Mouse (Mus musculus) gastrocnemius, postnatal 14 days (tissue): Measurements from ENCODE around the gene Slc25a44. TPM values are rescaled to one million over a fixed set of nuclear protein-coding genes. Genes with fewer than 3 reads are reported as not detected.
"Not testable (repeated sequence)": the region's sequence is repeated elsewhere in the genome, so short reads cannot be mapped to it uniquely, and the experiment has no call there.

Experiments used
- DNase-seq: peaks from one replicate; pipeline ENCODE4 v3.0.0; 2021; ENCODE audit warnings: mixed read lengths
- intact Hi-C: fragments of 180-260 bp; cut with DNase I; formaldehyde crosslinking; loops from one replicate; pipeline ENCODE4 v1.15.1; 2025; ENCODE audit warnings: low total_unique reads
- total RNA-seq, 2 experiments: library from RNA; stranded (reverse); gene quantifications; 2 replicates each; pipeline ENCODE4 v1.2.3; 2021

The Slc25a44 gene
- total RNA-seq, 2 experiments from 2014 or later: 11.4 to 11.9 TPM

- no peak for DNase-seq
- intact Hi-C loops: no loop called here
Measured at GRCm38 (mm10) chr3:88422020-88422720, 2.8 kb downstream of the Slc25a44 start.

DNA sequence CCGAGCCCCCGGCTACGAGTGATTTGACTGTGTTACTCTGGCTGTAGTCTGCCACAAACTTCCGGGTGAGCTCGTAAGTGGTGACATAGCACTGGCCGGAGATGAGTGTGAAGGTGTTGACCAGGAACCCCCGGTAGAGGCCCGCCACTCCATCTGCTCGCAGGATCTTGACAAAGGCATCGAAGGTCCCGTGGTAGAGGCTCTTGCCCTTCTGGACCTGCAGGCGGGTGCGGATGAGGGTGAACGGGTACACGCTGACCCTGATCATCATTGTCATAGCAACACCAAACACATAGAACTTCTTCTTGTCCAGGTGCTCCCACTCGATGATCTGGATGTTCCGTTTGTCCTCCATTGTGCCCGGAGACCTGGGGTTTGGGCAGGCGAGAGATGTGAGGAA is 4.2 kb downstream of the Slc25a44 start:
- DNase-seq: no peak

GRCm38 (mm10) chr3:88418016-88418415 is 6.9 kb downstream of the Slc25a44 start:
- DNase-seq: no peak
- intact Hi-C loops: no loop called here

More for the DNA sequence above, 4.2 kb downstream of the Slc25a44 start:
- intact Hi-C loops: no loop called here

GRCm38 (mm10) chr3:88415668-88416067 is 9.3 kb downstream of the Slc25a44 start:
- DNase-seq: no peak
- intact Hi-C loops: no loop called here

DNA sequence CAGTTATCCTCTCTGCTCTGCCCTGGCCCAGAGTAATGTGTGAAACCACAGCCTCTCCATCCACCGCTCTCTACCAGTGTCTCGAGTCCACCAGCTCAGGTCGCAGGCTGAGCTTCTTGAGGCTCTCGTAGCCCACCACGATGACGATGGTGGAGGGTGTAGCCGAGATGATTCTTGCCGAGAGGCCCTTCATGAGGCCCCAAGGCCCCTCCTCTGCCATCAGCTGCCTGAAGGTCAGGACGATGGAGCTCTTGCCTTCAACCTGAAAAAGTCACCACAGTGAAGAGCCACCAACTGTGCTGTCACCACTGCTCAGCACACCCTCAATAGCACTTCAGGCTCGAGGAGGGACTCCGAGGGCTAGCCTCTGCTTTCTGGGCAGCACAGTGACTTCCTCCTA is 12.3 kb downstream of the Slc25a44 start:
- intact Hi-C loops: no loop called here
- DNase-seq: no peak

GRCm38 (mm10) chr3:88411681-88412080 is 13.3 kb downstream of the Slc25a44 start:
- no peak for DNase-seq

DNA sequence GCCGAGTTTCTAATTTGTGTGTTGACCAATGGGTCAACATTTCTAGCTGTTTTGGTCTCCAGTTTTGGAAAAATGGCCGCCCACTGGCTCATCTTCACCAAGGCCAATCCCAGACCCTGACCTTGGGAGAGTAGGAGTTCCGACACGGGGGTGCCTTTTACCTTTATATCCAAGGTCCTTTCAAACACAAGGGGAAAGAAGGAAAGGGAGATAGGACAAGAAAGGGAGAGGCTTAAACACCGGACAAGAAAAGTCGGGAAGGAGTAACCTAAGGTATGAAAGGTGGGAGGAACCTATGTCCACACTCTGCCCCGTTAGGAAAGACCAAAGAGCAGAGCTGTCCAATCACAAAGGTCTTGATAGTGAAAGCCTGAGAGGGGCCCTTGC is 14.3 kb downstream of the Slc25a44 start:
- intact Hi-C loops: no loop called here
- DNase-seq: no peak

More at GRCm38 (mm10) chr3:88411681-88412080, 13.3 kb downstream of the Slc25a44 start:
- intact Hi-C loops: no loop called here

GRCm38 (mm10) chr3:88409741-88410644 is 14.9 kb downstream of the Slc25a44 start, which contains the start of gene Pmf1:
Pmf1 (minus strand) TSS chr3:88410331.
- peak; percentile 96 for DNase-seq
- intact Hi-C loops: loop anchor here (5.0 kb wide), 1 partner anchor 112 kb away; no protein-coding TSS in a partner anchor

DNA sequence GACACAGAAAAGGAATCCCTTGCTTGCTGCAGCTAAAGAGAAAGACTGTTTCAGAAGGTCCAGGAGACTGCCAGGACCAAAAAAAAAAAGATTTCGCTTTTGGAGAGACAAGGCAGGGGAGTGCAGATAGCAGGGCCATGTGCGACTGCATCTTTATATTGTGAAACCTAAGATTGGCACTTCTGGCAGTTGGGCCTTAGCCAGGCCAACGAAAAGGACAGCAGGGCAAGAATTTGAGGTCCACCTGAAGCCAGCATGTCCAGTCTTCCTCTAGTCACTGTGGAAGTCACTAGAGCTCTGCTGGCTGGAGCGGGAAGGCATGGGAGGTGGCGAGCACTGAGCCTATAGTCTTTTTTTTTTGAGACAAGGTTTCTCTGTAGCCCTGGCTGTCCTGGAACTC is 16.0 kb downstream of the Slc25a44 start:
- intact Hi-C loops: loop anchor here (5.0 kb wide), 1 partner anchor 113 kb away; no protein-coding TSS in a partner anchor
- no peak for DNase-seq

DNA sequence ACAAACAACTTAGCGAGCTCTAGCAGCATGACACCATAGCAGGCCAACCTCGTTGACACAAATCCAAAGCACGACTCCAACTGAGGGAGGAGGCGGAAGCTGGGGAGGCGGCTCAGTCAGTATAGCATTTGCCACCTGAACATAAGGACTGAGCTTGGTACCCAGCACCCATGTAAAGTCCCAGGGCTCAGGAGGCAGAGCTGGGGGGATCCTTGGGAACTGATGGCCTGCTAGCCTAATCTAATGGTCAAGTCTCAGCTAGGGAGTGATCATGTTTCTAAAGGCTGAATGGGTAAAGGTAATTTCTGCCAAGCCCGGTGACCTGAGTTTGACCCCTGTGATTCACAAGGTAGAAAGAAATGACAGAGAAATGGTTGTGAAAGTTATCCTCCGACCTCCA is 17.4 kb downstream of the Slc25a44 start:
- intact Hi-C loops: loop anchor here (2.0 to 5.0 kb wide), 2 partner anchors 61 to 115 kb away; no protein-coding TSS in a partner anchor
- no peak for DNase-seq

- intact Hi-C loops: loop anchor here (2.0 to 5.0 kb wide), 2 partner anchors 62 to 115 kb away; no protein-coding TSS in a partner anchor
- peak; percentile 53 for DNase-seq
Measured at GRCm38 (mm10) chr3:88407090-88407489, 17.8 kb downstream of the Slc25a44 start.

DNA sequence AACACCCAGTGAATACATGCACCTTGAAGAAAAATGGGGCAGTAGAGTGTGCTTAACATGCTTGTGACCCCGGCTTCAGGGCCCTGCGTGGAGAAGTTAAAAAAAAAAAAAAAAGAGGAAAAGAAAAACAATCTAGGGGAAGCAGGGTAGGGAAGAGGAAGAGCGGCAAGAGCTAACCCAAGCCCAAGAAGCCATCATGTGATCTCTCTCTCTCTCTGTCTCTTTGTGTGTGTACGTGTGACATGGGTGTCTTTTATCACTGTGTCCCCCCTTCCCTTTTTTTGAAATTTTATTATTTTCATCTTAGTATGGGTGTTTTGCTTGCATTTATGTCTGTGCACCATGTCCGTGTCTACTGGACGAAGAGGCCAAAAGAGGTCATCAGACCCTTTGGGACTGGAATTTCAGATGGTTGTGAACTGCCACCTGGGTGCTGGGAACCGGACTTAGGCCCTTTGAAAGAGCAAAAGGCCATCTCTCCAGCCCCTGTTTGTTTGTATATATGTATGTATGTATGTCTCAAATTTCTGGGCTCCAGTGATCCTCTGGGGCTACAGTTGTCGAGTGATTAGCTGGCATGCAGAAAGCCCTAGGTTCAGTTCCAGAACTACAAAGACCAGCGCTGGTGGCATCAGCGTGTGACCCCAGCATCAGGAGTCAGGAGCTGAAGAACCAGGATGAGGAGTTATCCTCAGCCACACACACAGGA is 21.3 kb downstream of the Slc25a44 start:
- intact Hi-C loops: no loop called here

DNA sequence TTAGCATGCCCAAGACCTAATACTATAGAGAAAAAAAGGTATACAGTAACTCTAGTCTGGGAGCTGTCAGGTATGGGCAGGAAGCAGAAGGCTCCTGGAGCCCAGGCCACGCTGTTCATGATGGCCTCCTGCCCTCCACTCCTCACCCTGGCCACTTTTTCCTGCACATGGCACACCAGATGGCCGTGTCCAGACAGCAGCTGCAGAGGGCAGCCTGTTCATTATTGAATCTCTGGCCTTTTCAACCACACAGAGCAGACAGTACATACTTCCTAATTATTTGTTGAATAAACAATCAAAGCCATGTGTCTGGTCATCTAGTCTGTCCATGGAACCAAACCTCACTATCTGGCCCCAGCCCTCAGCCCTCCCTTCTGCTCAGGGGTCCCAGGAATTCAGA is 26.3 kb downstream of the Slc25a44 start:
- intact Hi-C loops: no loop called here

More for the DNA sequence above, 21.3 kb downstream of the Slc25a44 start:
- no peak for DNase-seq

GRCm38 (mm10) chr3:88395742-88396141 is 29.2 kb downstream of the Slc25a44 start:
- intact Hi-C loops: no loop called here
- DNase-seq: no peak

More for the DNA sequence above, 26.3 kb downstream of the Slc25a44 start:
- DNase-seq: no peak

DNA sequence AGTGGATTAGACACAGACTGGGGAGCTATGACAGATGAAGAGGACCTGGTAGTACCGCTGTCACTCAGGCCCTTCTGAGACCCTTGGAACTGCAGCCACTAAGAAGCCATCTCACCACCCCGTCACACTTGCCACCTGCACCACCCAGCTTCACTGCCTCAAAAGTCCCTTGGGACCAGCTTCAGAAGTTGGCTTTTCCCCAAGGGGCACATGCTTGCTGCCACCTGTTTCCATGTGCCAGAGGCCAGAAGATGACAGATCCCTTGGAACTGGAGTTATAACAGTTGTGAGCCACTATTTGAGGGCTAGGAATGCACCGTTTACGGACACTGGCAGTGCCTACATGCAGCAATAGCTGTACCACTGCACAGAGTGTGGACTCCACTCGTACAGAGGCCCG is 29.7 kb downstream of the Slc25a44 start:
- intact Hi-C loops: no loop called here
- no peak for DNase-seq

- intact Hi-C loops: no loop called here
- DNase-seq: no peak
Measured at GRCm38 (mm10) chr3:88393776-88394375, 31.1 kb downstream of the Slc25a44 start.

GRCm38 (mm10) chr3:88384364-88384763 is 40.6 kb downstream of the Slc25a44 start, which contains the start of gene Bglap:
Bglap (minus strand) TSS chr3:88384464.
- DNase-seq: no peak
- intact Hi-C loops: no loop called here

- intact Hi-C loops: not testable (repeated sequence)
Measured at GRCm38 (mm10) chr3:88382383-88382782, 42.6 kb downstream of the Slc25a44 start.

More at GRCm38 (mm10) chr3:88382383-88382782, 42.6 kb downstream of the Slc25a44 start:
- not testable (repeated sequence) for DNase-seq
